Mouse (Mus musculus): Measurements from ENCODE around the gene Faim.

DNA sequence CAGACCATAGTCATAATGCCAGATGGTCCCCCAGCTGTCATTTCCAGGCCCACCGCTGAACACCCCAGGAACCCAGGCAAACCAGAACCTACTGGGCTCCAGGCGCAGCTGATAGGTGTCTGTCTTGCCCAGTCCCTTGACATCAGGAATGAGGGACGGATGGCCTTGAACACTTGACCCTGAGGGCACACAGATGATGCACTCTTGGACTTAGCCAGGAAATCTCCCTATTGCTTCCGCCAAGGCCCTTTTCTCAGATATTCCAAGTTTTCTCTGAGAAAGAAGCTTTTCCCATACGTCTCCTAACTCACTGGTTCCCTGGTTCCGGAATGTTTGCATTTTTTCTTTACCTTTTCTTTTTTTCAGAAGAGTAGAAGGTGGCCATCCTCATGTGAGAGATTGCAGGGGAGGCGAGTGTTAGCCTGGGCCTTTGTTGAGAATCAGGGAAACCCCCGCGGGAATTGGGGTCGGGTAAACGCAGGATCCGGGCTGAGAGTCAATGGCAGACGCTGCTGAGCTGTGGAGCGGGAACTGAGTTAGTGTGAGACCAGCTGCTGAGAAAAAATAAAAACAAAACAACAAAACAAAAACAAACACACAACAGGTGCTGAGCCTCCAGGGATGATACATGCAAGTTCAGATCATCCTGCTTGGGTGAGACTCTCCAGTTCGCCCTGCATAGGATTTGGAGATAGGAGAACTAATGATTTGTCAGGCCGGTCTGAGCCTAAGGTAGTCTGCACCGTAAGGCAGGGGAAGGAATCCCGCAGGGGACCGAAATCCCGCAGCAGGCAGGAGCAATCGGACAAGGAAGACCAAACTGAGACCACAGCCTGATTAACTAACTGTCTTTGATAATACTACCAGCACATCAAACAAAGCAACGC lies 24.3 kb upstream of the Faim start:
- TF ChIP-seq EP300 (IDR thresholded peaks at IDR 0.05; ENCODE audit: low read depth) = no peak
- TF ChIP-seq CTCF (IDR thresholded peaks at IDR 0.05; ENCODE audit: low read depth) = no peak

Measured in liver, postnatal 0 days (tissue).